In the genomic region with DNA sequence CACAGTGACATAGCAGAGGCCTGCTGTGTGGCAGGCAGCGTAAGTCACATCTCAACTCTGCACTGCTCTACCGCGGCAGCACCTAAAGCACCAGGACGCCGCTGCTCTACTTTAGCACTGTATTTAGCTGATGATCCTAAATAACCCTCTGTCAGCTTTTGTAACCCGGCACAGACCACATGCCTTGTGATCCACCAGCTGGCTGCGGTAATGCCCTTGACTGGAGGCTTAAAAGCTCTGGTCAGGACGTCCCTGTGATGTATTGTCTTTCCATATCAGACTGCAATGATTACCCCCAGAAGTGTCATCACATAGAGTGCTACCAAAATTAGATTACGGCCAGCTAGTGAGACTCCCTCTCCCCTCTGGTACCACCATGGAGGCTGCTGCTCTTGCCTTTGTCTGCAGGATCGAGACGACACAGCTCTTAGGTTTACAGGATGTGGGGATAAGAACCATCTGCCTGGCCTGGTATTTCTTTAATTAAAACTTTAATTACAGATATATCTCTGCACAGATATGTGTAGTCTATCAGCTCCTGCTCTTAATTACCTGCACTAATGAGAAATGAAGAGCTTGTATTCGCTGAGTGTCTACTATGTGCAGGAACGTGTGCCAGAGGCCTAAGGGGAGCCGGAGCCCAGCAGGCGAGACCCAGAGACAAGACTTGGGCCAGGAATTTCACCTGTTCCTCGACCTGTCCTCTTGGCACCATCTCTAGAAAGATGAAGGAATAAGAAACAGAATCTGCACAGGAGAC, we compare ENCODE assay signal across 16 mouse cellular contexts.
DNase-seq lines count a peak whose midpoint lies in the region; ATAC-seq and TF ChIP-seq lines count a peak whose summit lies in the region.
"Had no signal": no experiment of that assay in that cellular context is flagged by ENCODE, and none has a peak within 500 bp of the region (broad histone marks: within the 10 kb centered on the region; RNA-seq: fewer than 3 reads in every experiment).

No protein-coding gene starts in this region.

- ATAC-seq in midbrain, postnatal 0 days (ENCODE audit: low FRiP score), result no peak
- no peak for ATAC-seq in midbrain, embryonic 14.5 days (ENCODE audit: low FRiP score, low TSS enrichment)
- peak; percentile 64; the same call in 1 of the 2 replicates for ATAC-seq in hindbrain, postnatal 0 days
- ATAC-seq: forebrain, embryonic 14.5 days had no signal

- 85% methylated on average over 16 of the region's 16 CpGs for WGBS in midbrain, postnatal 0 days
- 86% methylated on average over 16 of the region's 16 CpGs for whole genome bisulfite sequencing in midbrain, embryonic 14.5 days
- 73% methylated on average over 16 of the region's 16 CpGs for WGBS in hindbrain, postnatal 0 days

- no peak overlapping the region for H3K9ac ChIP-seq in midbrain, postnatal 0 days (replicated peaks; ENCODE audit: low read length, poor library complexity, severe bottlenecking)
- no peak overlapping the region for H3K9ac ChIP-seq in midbrain, embryonic 14.5 days (replicated peaks; ENCODE audit: low read length)
- H3K9ac ChIP-seq in hindbrain, postnatal 0 days (replicated peaks; ENCODE audit: low read length), result no peak overlapping the region
- H3K9ac ChIP-seq: stomach, embryonic 15.5 days had no signal

- no peaks in the 10 kb centered on the region for H3K4me1 ChIP-seq in midbrain, postnatal 0 days (ENCODE audit: insufficient read depth, low read length)
- H3K4me1 ChIP-seq in midbrain, embryonic 14.5 days (ENCODE audit: control insufficient read depth, insufficient read depth, low read length), result no peaks in the 10 kb centered on the region
- H3K4me1 ChIP-seq in hindbrain, postnatal 0 days (ENCODE audit: insufficient read depth, low read length), result no peaks in the 10 kb centered on the region
- H3K4me1 ChIP-seq: midbrain, embryonic 10.5 days; stomach, embryonic 15.5 days had no signal

- peak; percentile 16 for DNase-seq in gastrocnemius, adult 18-20 months (ENCODE audit: low spot score)
- DNase-seq in gastrocnemius, adult 8-10 months (ENCODE audit: low spot score in 2 of 2), result no peak
- peak; percentile 24 for DNase-seq in midbrain, postnatal 0 days (ENCODE audit: low spot score)
- DNase-seq in midbrain, embryonic 14.5 days, result no peak
- DNase-seq in hindbrain, postnatal 0 days (ENCODE audit: low spot score), result no peak
- no peak for DNase-seq in adrenal gland, adult 8-10 months
- no peak for DNase-seq in layer of hippocampus, postnatal 25 days (ENCODE audit: extremely low spot score in 1 of 2, low spot score in 1 of 2)
- DNase-seq in cerebellum, adult 18-20 months, result no peak
- DNase-seq: adrenal gland, postnatal 14 days; cerebellum, postnatal 14 days; lung, postnatal 14 days; spleen, adult 18-20 months had no signal

- no peaks in the 10 kb centered on the region for H3K27me3 ChIP-seq in midbrain, postnatal 0 days (ENCODE audit: insufficient read depth, low read length)
- no peaks in the 10 kb centered on the region for H3K27me3 ChIP-seq in midbrain, embryonic 14.5 days (ENCODE audit: control insufficient read depth, insufficient read depth, low read length)
- H3K27me3 ChIP-seq in hindbrain, postnatal 0 days (ENCODE audit: insufficient read depth, low read length), result no peaks in the 10 kb centered on the region
- H3K27me3 ChIP-seq: stomach, embryonic 15.5 days had no signal

- no peaks in the 10 kb centered on the region for H3K9me3 ChIP-seq in midbrain, postnatal 0 days (ENCODE audit: low read length)
- no peaks in the 10 kb centered on the region for H3K9me3 ChIP-seq in midbrain, embryonic 14.5 days (ENCODE audit: control insufficient read depth, low read length)
- H3K9me3 ChIP-seq in hindbrain, postnatal 0 days (ENCODE audit: low read length), result no peaks in the 10 kb centered on the region
- H3K9me3 ChIP-seq: midbrain, embryonic 10.5 days; stomach, embryonic 15.5 days had no signal

- H3K4me2 ChIP-seq in midbrain, postnatal 0 days (ENCODE audit: low read depth, low read length, poor library complexity, severe bottlenecking), result no peak overlapping the region
- H3K4me2 ChIP-seq in midbrain, embryonic 14.5 days (ENCODE audit: low read length), result no peak overlapping the region
- H3K4me2 ChIP-seq in hindbrain, postnatal 0 days (ENCODE audit: low read depth, low read length), result no peak overlapping the region
- H3K4me2 ChIP-seq: stomach, embryonic 15.5 days had no signal

- no peak overlapping the region for H3K27ac ChIP-seq in midbrain, postnatal 0 days (ENCODE audit: low read depth, low read length)
- no peak overlapping the region for H3K27ac ChIP-seq in midbrain, embryonic 14.5 days (replicated peaks; ENCODE audit: low read depth, low read length)
- H3K27ac ChIP-seq in hindbrain, postnatal 0 days, result no peak overlapping the region
- H3K27ac ChIP-seq: left cerebral cortex, adult 2 months; midbrain, embryonic 10.5 days; stomach, embryonic 15.5 days had no signal

- 0 out of 2 replicates have a peak, but pooled peaks cover 7% of the 10 kb centered on the region for H3K36me3 ChIP-seq in midbrain, postnatal 0 days (ENCODE audit: insufficient read depth, low read length)
- 0 out of 2 replicates have a peak, but pooled peaks cover 7% of the 10 kb centered on the region for H3K36me3 ChIP-seq in midbrain, embryonic 14.5 days (ENCODE audit: control insufficient read depth, insufficient read depth, low read length)
- H3K36me3 ChIP-seq in hindbrain, postnatal 0 days (ENCODE audit: insufficient read depth, low read length), result peaks cover 12% of the 10 kb centered on the region; the same call in 1 of the 2 replicates
- H3K36me3 ChIP-seq: stomach, embryonic 15.5 days had no signal

- TF ChIP-seq CTCF in midbrain, postnatal 0 days (IDR thresholded peaks at IDR 0.05), result no peak
- no peak for TF ChIP-seq CTCF in hindbrain, postnatal 0 days (IDR thresholded peaks at IDR 0.05; ENCODE audit: low read depth)

- no peak overlapping the region for H3K4me3 ChIP-seq in midbrain, postnatal 0 days (ENCODE audit: low read depth, low read length)
- H3K4me3 ChIP-seq in midbrain, embryonic 14.5 days (replicated peaks; ENCODE audit: low read depth, low read length), result no peak overlapping the region
- no peak overlapping the region for H3K4me3 ChIP-seq in hindbrain, postnatal 0 days (ENCODE audit: low read length)
- H3K4me3 ChIP-seq: left cerebral cortex, adult 2 months; midbrain, embryonic 10.5 days; stomach, embryonic 15.5 days had no signal

Comparison
In these comparisons a context has a peak if more than half of its experiments do, and no peak if none do; other contexts are left out.
1. DNase-seq: peak in gastrocnemius, adult 18-20 months (single experiment) and midbrain, postnatal 0 days (single experiment); none in gastrocnemius, adult 8-10 months (0 of 2), midbrain, embryonic 14.5 days (single experiment), hindbrain, postnatal 0 days (single experiment), adrenal gland, adult 8-10 months (single experiment), layer of hippocampus, postnatal 25 days (0 of 2) and cerebellum, adult 18-20 months (0 of 2).